Mouse (Mus musculus) cerebellum, adult 11 months (tissue): ENCODE data around the gene Apaf1.
A peak's percentile ranks its signal among the peaks of the same experiment; 100 is the strongest.

ENCODE experiments used
- DNase-seq: peaks from one replicate; pipeline ENCODE4 v3.0.0; 2022

Apaf1 gene

GRCm38 (mm10) chr10:90974084-90974483 is 108.5 kb downstream of the Apaf1 start:
- DNase-seq, result no peak

GRCm38 (mm10) chr10:90970560-90970959 is 112.0 kb downstream of the Apaf1 start:
- DNase-seq, result no peak

GRCm38 (mm10) chr10:90969355-90970174 is 113.0 kb downstream of the Apaf1 start:
- peak; percentile 32 for DNase-seq

GRCm38 (mm10) chr10:90968247-90968646 is 114.3 kb downstream of the Apaf1 start:
- DNase-seq, result no peak

DNA sequence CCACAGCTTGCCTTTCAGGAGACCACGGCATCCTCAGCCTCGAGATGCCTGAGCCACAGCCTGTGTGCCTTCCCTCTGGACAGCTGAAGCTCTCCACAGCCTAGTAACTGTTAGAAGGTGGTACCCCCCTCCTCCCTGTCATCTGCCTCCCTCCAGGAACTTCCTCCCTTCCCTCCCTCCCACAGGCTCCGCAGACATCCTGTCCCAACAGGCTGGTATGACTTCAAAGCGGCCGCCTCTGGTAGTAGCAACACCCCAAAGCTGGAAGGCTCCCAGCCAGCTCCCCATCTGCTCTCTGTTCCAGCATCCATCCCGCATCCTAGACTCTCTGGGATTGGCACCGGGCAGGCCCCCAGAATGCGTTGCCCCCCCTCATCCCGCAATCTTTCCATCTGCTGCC is 115.7 kb downstream of the Apaf1 start:
- peak; percentile 69 for DNase-seq

DNA sequence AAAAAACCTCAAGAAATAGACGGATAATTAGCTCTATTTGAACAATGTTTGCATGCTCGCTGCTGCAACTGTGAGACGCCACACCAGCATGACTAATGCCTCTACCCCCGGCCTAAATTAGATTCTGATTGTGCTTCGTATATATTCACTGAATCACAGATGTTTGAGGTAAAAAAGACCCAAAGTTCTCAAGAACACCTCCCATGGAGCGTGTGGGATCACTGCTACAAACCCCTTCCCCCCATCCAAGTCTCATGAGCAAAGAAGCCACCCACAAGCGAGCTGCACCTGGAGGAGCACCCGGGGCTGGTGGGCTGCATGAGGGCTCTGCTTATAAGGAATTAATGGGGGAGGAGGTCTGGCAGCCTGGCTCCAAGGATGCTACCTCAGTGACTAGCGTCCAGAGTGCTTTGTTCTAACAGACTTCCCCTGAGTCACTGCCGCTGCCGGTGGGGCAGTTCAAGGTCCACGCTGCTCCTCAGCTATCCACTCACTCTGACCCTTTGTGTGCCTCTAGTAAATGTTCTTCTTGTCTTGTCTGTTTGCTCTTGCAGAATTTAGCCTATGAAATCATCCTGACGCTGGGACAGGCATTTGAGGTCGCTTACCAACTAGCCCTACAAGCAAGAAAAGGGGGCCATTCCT is 116.8 kb downstream of the Apaf1 start:
- no peak for DNase-seq

DNA sequence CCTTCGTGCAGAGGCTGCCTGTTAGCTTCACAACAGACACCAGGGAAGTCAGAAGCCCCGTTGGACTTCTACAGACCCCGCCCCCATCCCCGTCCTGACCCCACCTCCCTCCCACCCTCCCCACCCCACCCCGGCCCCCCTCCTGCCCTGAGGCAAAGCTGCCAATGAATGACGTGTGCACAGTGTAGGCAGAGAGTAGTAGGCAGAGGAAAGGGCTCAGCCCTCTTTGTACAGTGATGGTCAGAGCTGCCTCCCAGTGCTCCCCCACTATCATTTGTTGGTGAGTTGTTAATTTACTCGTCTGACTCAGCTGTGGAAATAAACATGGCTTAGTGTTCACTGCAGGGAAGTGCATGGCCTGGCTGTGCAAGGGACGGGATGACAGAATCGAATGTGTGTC is 118.1 kb downstream of the Apaf1 start:
- DNase-seq, result no peak

DNA sequence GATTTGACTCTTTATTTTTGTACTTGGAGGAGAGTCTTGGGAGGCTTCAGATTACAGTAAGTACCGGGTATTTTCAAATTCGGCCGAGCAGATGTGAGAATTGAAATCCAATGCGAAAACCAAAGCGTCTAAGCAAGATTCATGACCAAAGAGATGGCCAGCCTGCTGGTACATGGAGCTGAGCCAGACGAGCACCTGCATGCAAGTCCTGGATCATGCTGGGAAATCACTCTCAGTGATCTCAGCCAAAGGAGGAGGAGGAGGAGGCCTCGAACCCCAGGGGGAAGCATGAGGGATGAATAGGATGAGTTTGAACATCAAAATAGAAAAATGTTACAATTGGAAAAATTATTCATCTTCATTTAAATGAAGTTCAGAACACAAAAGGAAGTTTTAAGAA is 122.2 kb downstream of the Apaf1 start:
- peak; percentile 37 for DNase-seq

DNA sequence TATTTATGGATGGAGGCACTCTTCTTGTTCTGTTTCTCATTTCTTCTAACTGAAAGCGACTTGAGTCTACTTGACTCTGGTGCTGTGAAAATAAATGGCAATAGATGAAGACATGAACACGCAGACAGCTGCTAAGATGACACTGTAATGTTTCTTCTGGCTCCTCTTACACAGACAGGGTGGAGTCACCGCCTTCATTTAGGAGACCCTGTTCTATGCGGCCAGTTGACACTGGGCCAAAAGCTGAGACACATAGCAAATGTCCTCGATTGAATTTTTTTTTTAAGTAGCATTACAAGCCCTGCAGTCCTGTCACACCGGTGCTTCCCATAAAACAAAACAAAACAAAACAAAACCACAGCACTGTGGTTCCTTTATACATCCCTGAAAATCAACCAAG is 128.7 kb downstream of the Apaf1 start:
- no peak for DNase-seq

DNA sequence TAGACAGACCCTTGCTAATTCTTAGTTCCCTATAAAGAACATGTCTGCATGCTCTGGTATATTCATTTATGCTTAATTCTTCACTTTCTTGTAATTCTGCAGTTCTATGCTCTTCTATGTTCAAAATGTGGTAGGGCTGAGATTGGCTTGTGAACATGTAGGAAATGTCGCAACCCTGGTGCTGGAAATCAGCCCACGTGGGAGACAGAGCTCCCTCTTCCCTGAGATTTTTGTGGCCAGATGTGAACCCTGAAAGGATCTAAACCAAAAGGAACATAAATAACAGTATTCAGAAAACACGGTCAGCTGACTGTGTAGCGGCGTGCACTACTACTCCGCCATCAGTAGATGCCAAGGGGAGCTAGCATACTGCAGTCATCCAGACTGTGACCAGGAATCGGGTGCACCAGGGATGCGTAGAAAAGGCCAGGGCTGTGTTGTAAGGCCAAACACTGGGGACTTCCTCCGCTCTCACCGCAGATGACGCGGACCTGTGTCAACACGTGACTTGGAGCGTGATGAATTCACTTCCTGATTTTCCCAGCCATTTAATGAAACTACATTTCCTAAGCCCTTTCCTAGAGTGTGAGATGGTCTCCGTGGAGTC is 129.4 kb downstream of the Apaf1 start:
- no peak for DNase-seq

- DNase-seq, result no peak
Measured at GRCm38 (mm10) chr10:90947608-90948373, 134.8 kb downstream of the Apaf1 start.

DNA sequence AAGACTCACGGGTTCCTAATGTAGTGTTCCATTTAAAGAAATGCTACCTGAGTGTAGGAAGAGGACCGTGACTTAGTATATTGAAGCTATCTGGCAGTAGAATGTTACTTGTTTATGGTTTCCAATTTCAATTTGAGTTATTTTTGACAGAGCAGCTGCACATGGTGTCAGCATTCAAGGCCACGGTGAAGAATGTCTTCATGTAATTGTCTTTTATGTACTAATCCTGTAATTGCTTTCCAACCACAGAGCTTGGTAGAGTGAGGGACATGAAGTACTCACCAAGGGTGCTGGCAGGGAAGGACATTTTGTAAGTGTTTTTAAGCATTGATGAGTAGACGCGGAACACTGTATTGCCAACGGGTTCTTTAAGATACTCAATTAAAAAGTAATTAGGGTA is 135.5 kb downstream of the Apaf1 start:
- no peak for DNase-seq

DNA sequence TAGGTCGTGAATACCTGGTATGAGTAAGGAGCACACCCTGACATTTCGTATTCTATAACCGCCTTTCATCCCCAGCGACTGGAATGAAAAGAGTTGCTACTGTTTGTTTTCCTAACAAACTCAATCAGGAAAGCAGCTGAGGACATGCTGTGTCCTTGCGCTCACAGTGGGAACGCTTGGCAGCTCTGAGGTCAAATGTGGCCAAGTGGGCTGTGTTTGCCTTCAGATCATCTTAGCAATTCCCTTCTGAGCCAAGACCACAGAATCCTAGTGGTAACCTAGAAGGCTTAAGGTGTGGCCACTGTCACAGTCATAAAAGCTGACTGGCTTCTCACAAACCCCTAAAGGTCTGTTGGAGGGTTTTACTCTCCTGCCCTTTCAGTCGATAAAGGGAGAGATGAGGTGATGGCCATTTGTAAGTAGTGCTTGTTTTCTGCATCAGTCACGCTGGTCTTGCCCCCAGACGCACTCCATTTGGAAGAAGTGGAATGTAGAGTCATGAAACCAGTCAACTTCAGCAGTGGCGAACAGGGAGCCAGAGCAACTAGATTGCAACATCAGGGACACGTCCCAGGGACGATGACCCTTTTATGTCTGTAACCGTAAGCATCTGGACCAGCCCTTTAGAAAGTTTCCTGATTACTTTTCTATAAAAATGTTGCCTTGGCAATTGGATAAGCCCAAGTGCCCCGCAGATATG is 140.4 kb downstream of the Apaf1 start:
- peak; percentile 41 for DNase-seq

DNA sequence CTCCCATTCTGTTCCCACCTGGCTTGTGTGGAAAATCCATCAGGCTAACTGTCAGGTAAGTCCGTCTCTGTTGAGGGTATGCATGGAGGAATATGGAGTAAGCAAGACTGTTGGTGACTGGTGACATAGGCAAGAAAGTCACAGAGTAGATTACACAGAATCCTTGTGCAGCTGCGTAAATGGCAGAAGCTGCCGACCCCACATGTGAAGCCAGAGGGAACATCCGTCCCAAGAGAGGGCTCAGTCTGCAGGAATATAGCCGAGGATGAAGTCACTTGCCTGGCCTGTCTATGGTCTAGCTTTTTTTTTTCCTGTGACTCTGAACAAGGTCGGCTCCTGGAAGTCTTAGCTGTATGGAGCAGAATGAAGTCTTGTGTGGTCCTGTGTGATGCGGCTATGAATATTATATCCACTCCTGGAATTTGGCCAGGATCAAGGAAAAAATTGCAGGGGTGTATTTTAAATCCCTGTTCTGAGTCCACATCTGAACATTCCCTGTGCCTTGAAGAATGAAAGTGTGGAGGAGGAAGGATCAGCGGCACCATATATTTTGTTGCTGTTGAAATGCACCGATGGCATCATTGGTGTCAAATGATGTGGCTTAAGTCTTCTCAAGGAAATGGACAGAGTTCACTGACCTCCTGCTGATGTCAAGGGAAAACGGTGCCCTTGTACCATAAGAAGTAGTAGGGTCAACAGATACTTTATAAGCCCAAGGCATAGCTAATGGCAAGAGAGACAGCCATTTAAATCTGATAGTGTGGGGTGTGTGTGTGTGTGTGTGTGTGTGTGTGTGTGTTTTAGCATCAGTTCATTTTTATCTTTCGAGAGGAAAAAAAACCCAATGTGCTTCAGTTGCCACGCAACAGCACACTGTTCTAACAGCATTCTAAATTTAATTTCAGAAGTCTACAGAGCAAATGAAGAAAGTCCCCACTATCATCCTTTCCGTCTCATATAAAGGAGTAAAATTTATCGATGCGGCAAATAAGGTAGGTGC is 141.7 kb downstream of the Apaf1 start:
- no peak for DNase-seq
